Mouse (Mus musculus) intestine, postnatal 0 days (tissue): Measurements from ENCODE around the gene Olfr460. TPM values are rescaled to one million over a fixed set of nuclear protein-coding genes. Genes with fewer than 3 reads are reported as not detected.

ENCODE experiments used
- ATAC-seq: fragments of 200-750 bp; cut with Nextera tagmentation; 2 replicates; pipeline ENCODE4 v1.8.0; 2017; ENCODE audit warnings: mild to moderate bottlenecking, moderate TSS enrichment, moderate library complexity
- H3K27ac ChIP-seq: fragments of 300-500 bp; sonication (generic); 2 replicates; pipeline ENCODE4 v1.5.1; 2014; ENCODE audit warnings: mild to moderate bottlenecking, low read depth, low read length, moderate library complexity
- H3K27me3 ChIP-seq: fragments of 300-500 bp; sonication (generic); replicated peaks from 2 replicates; pipeline ENCODE4 v1.6.1; 2014; ENCODE audit warnings: low read length, mixed read lengths; ENCODE audit not compliant: control insufficient read depth, insufficient read depth
- H3K36me3 ChIP-seq: fragments of 300-500 bp; sonication (generic); 2 replicates; pipeline ENCODE4 v1.6.1; 2014; ENCODE audit warnings: mild to moderate bottlenecking, moderate library complexity; ENCODE audit not compliant: control insufficient read depth, insufficient read depth
- H3K4me1 ChIP-seq: fragments of 300-500 bp; sonication (generic); replicated peaks from 2 replicates; pipeline ENCODE4 v1.6.1; 2014; ENCODE audit warnings: antibody characterized with exemption, low read length, mixed read lengths; ENCODE audit not compliant: control insufficient read depth, insufficient read depth
- H3K4me2 ChIP-seq: fragments of 300-500 bp; sonication (generic); replicated peaks from 2 replicates; pipeline ENCODE4 v1.6.1; 2014; ENCODE audit warnings: low read depth, mild to moderate bottlenecking, moderate library complexity
- H3K4me3 ChIP-seq: fragments of 300-500 bp; sonication (generic); 2 replicates; pipeline ENCODE4 v1.5.1; 2014; ENCODE audit warnings: low read depth, low read length
- H3K9ac ChIP-seq: fragments of 300-500 bp; sonication (generic); 2 replicates; pipeline ENCODE4 v1.6.1; 2014; ENCODE audit warnings: mild to moderate bottlenecking, low read depth, low read length
- H3K9me3 ChIP-seq: fragments of 300-500 bp; sonication (generic); 2 replicates; pipeline ENCODE4 v1.6.1; 2016; ENCODE audit warnings: mixed run types; ENCODE audit not compliant: control insufficient read depth
- CTCF ChIP-seq: sonication (generic); IDR thresholded peaks from 2 replicates; pipeline ENCODE4 v1.5.1; 2016; ENCODE audit warnings: low read depth, mild to moderate bottlenecking, control low read depth, antibody characterized with exemption, moderate library complexity
- WGBS: fragments of 180-500 bp; shearing (Covaris S2); extraction: QIAGEN DNeasy Blood & Tissue Kit; methylation state at CpG from one replicate; pipeline ENCODE4 v1.1.7; 2014; 5-methylcytosine and 5-hydroxymethylcytosine counted together
- polyA plus RNA-seq: library from polyadenylated mRNA; unstranded; fragments of >200 nt; fragmentation: Nextera tagmentation; extraction: Ambion mirVana; gene quantifications from 2 replicates; pipeline ENCODE4 v1.2.1, GENCODE M21; 2015

Gene Olfr460
- polyA plus RNA-seq: not detected in 2 replicates

- H3K4me1 ChIP-seq: no peaks in the 10 kb centered on the region
- no peaks in the 10 kb centered on the region for H3K9me3 ChIP-seq
- no peak within 1 kb of the TSS for H3K9ac ChIP-seq
- 78% methylated on average over 3 of the region's 3 CpGs for WGBS
- no peak within 1 kb of the TSS for H3K4me3 ChIP-seq
- H3K36me3 ChIP-seq: no peaks in the 10 kb centered on the region
- no peak within 1 kb of the TSS for H3K4me2 ChIP-seq
- no peaks in the 10 kb centered on the region for H3K27me3 ChIP-seq
- no peak within 1 kb of the TSS for H3K27ac ChIP-seq
- no peak for ATAC-seq
- TF ChIP-seq CTCF: no peak
These were observed at the start of gene Olfr460 for GRCm38 (mm10) chr6:40569187-40569586. TSS of gene Olfr460 (plus strand) at chr6:40569487.

GRCm38 (mm10) chr6:40544690-40545089 lies 24.6 kb upstream of the Olfr460 start:
- Histone ChIP-seq H3K9me3 (no peaks in the 10 kb centered on the region), H3K4me3 (no peak overlapping the region), H3K27ac (no peak overlapping the region), H3K27me3 (no peaks in the 10 kb centered on the region), H3K9ac (no peak overlapping the region), H3K36me3 (no peaks in the 10 kb centered on the region), H3K4me1 (no peaks in the 10 kb centered on the region), H3K4me2 (no peak overlapping the region)
- WGBS: 84% methylated on average over 10 of the region's 10 CpGs
- no peak for TF ChIP-seq CTCF
- no peak for ATAC-seq

- Histone ChIP-seq H3K9me3 (no peaks in the 10 kb centered on the region), H3K27me3 (no peaks in the 10 kb centered on the region), H3K27ac (no peak within 1 kb of the TSS), H3K4me1 (no peaks in the 10 kb centered on the region), H3K36me3 (no peaks in the 10 kb centered on the region), H3K4me3 (no peak within 1 kb of the TSS), H3K9ac (no peak within 1 kb of the TSS), H3K4me2 (no peak within 1 kb of the TSS)
- 85% methylated on average over 2 of the region's 2 CpGs for WGBS
- ATAC-seq: no peak
- no peak for TF ChIP-seq CTCF
These were observed 14.3 kb upstream of the Olfr460 start, which contains the start of gene Olfr461 for GRCm38 (mm10) chr6:40554950-40555349. TSS of gene Olfr461 (minus strand) at chr6:40555050.

- no peak for ATAC-seq
- Histone ChIP-seq H3K4me1 (no peaks in the 10 kb centered on the region), H3K4me3 (no peak overlapping the region), H3K4me2 (no peak overlapping the region), H3K27me3 (no peaks in the 10 kb centered on the region), H3K9ac (no peak overlapping the region), H3K27ac (no peak overlapping the region), H3K9me3 (no peaks in the 10 kb centered on the region), H3K36me3 (no peaks in the 10 kb centered on the region)
- TF ChIP-seq CTCF: no peak
- 70% methylated on average over 3 of the region's 3 CpGs for WGBS
These were observed 4.3 kb downstream of the Olfr460 start for GRCm38 (mm10) chr6:40573618-40574017.

- Histone ChIP-seq H3K4me2 (no peak overlapping the region), H3K9ac (no peak overlapping the region), H3K27me3 (no peaks in the 10 kb centered on the region), H3K27ac (no peak overlapping the region), H3K4me1 (no peaks in the 10 kb centered on the region), H3K36me3 (no peaks in the 10 kb centered on the region), H3K4me3 (no peak overlapping the region), H3K9me3 (no peaks in the 10 kb centered on the region)
- no peak for ATAC-seq
- WGBS: 57% methylated on average over 1 of the region's 1 CpGs
- TF ChIP-seq CTCF: no peak
These were observed 7.0 kb downstream of the Olfr460 start for GRCm38 (mm10) chr6:40576305-40576704.

- H3K36me3 ChIP-seq: no peaks in the 10 kb centered on the region
- no peaks in the 10 kb centered on the region for H3K27me3 ChIP-seq
- no peak overlapping the region for H3K9ac ChIP-seq
- H3K4me2 ChIP-seq: no peak overlapping the region
- TF ChIP-seq CTCF: 0 out of 2 replicates have a peak, but pooled peaks have one; percentile 2
- H3K9me3 ChIP-seq: no peaks in the 10 kb centered on the region
- no peak overlapping the region for H3K27ac ChIP-seq
- 84% methylated on average over 6 of the region's 6 CpGs for whole genome bisulfite sequencing
- no peak overlapping the region for H3K4me3 ChIP-seq
- ATAC-seq: no peak
- no peaks in the 10 kb centered on the region for H3K4me1 ChIP-seq
These were observed 15.0 kb downstream of the Olfr460 start for GRCm38 (mm10) chr6:40584336-40584735.

GRCm38 (mm10) chr6:40585645-40586044 lies 16.4 kb downstream of the Olfr460 start, which contains the start of gene Clec5a:
TSS of gene Clec5a (minus strand) at chr6:40585821.
- H3K4me3 ChIP-seq: no peak within 1 kb of the TSS
- ATAC-seq: no peak
- H3K9ac ChIP-seq: no peak within 1 kb of the TSS
- H3K4me2 ChIP-seq: no peak within 1 kb of the TSS
- H3K9me3 ChIP-seq: no peaks in the 10 kb centered on the region
- H3K4me1 ChIP-seq: no peaks in the 10 kb centered on the region
- H3K27ac ChIP-seq: no peak within 1 kb of the TSS
- 69% methylated on average over 5 of the region's 5 CpGs for WGBS
- no peak for TF ChIP-seq CTCF
- no peaks in the 10 kb centered on the region for H3K36me3 ChIP-seq
- H3K27me3 ChIP-seq: no peaks in the 10 kb centered on the region
